ENCODE assay signal across 7 mouse cellular contexts in genomic region chr2:180894029-180894623, GRCm38 (mm10). TPM values are rescaled to one million over a fixed set of nuclear protein-coding genes. Genes with fewer than 3 reads are reported as not detected.
A peak's percentile ranks its signal among the peaks of the same experiment; 100 is the strongest.
DNase-seq lines count a peak whose midpoint lies in the region; ATAC-seq and TF ChIP-seq lines count a peak whose summit lies in the region.

No protein-coding gene starts in this region.

- H3K36me3 ChIP-seq in embryonic facial prominence, embryonic 12.5 days, result no peaks in the 10 kb centered on the region
- H3K36me3 ChIP-seq in hindbrain, embryonic 13.5 days, result 0 out of 2 replicates have a peak, but pooled peaks cover 3% of the 10 kb centered on the region
- H3K36me3 ChIP-seq in stomach, embryonic 15.5 days, result no peaks in the 10 kb centered on the region

- peaks cover 32% of the 10 kb centered on the region for H3K4me1 ChIP-seq in embryonic facial prominence, embryonic 12.5 days
- H3K4me1 ChIP-seq in hindbrain, embryonic 13.5 days (replicated peaks), result peaks cover 77% of the 10 kb centered on the region
- peaks cover 34% of the 10 kb centered on the region for H3K4me1 ChIP-seq in stomach, embryonic 15.5 days

- TF ChIP-seq CTCF in left cerebral cortex, adult 2 months (IDR thresholded peaks at IDR 0.05), result no peak

- intact Hi-C loops in left cerebral cortex, adult 2 months (cut with DNase I), result loop anchor here (1.0 to 10.0 kb wide), 2 partner anchors 69 to 309 kb away; partner anchors contain the start of genes Mrgbp and Ogfr

- peak; percentile 64 for DNase-seq in ES-CJ7 (ENCODE audit: low read depth, low spot score)
- DNase-seq in adrenal gland, postnatal 10 days, result peak; percentile 81
- DNase-seq in left cerebral cortex, adult 2 months (ENCODE audit: extremely low spot score in 1 of 2, low spot score in 2 of 2), result peak; percentile 54 to 59

- H3K9ac ChIP-seq in embryonic facial prominence, embryonic 12.5 days, result peak overlapping the region; percentile 42
- peak overlapping the region; percentile 100 for H3K9ac ChIP-seq in hindbrain, embryonic 13.5 days
- no peak overlapping the region for H3K9ac ChIP-seq in stomach, embryonic 15.5 days

- peaks cover 78% of the 10 kb centered on the region for H3K27me3 ChIP-seq in embryonic facial prominence, embryonic 12.5 days
- H3K27me3 ChIP-seq in hindbrain, embryonic 13.5 days, result peaks cover 20% of the 10 kb centered on the region
- peaks cover 79% of the 10 kb centered on the region for H3K27me3 ChIP-seq in stomach, embryonic 15.5 days (replicated peaks)

- under 1% methylated on average over 46 of the region's 57 CpGs for WGBS in embryonic facial prominence, embryonic 12.5 days
- WGBS in hindbrain, embryonic 13.5 days, result 1% methylated on average over 56 of the region's 57 CpGs
- WGBS in stomach, embryonic 15.5 days, result under 1% methylated on average over 57 of the region's 57 CpGs

- peak overlapping the region; percentile 65 for H3K4me2 ChIP-seq in embryonic facial prominence, embryonic 12.5 days (replicated peaks)
- peak overlapping the region; percentile 74 for H3K4me2 ChIP-seq in hindbrain, embryonic 13.5 days
- H3K4me2 ChIP-seq in stomach, embryonic 15.5 days, result peak overlapping the region; percentile 90

- no peak for ATAC-seq in embryonic facial prominence, embryonic 12.5 days (ENCODE audit: insufficient number of reproducible peaks, insufficient read depth, low FRiP score, low TSS enrichment)
- ATAC-seq in hindbrain, embryonic 13.5 days (ENCODE audit: low FRiP score), result peak; percentile 14
- ATAC-seq in megakaryocyte progenitor cell, adult 5-6 weeks (replicated peaks; ENCODE audit: poor library complexity), result peak; percentile 64
- ATAC-seq in stomach, embryonic 15.5 days (ENCODE audit: insufficient read depth, low FRiP score, low read depth), result no peak; the same call in 1 of the 2 replicates

- H3K9me3 ChIP-seq in embryonic facial prominence, embryonic 12.5 days, result no peaks in the 10 kb centered on the region
- H3K9me3 ChIP-seq in hindbrain, embryonic 13.5 days, result no peaks in the 10 kb centered on the region
- no peaks in the 10 kb centered on the region for H3K9me3 ChIP-seq in stomach, embryonic 15.5 days

- peak overlapping the region; percentile 47 for H3K4me3 ChIP-seq in embryonic facial prominence, embryonic 12.5 days
- peak overlapping the region; percentile 85 for H3K4me3 ChIP-seq in hindbrain, embryonic 13.5 days
- peak overlapping the region; percentile 68 for H3K4me3 ChIP-seq in left cerebral cortex, adult 2 months
- peak overlapping the region; percentile 44 for H3K4me3 ChIP-seq in stomach, embryonic 15.5 days (replicated peaks)

- peak overlapping the region; percentile 25; the same call in 1 of the 2 replicates for H3K27ac ChIP-seq in embryonic facial prominence, embryonic 12.5 days
- H3K27ac ChIP-seq in hindbrain, embryonic 13.5 days, result peak overlapping the region; percentile 100
- peak overlapping the region; percentile 99 for H3K27ac ChIP-seq in left cerebral cortex, adult 2 months
- no peak overlapping the region for H3K27ac ChIP-seq in stomach, embryonic 15.5 days

RNA-seq across cellular contexts. Expression of gene Ythdf1, which starts 26.6 kb away (rescaled TPM):
- 10 to 100 TPM; 44.8 to 55.9 TPM for total RNA-seq in adrenal gland, postnatal 10 days (2021)
- 71.3 and 72.6 TPM in 2 replicates for polyA plus RNA-seq in embryonic facial prominence, embryonic 12.5 days (2016; fragmentation: Nextera tagmentation; extraction: Ambion mirVana)
- polyA plus RNA-seq in hindbrain, embryonic 13.5 days (2015; fragmentation: Nextera tagmentation; extraction: Ambion mirVana), result 42.2 and 47.6 TPM in 2 replicates
- total RNA-seq in left cerebral cortex, adult 2 months (2021), result 10 to 100 TPM; 50.5 to 60.8 TPM
- total RNA-seq in megakaryocyte progenitor cell, adult 5-6 weeks (2015), result 69.2 and 75.6 TPM in 2 replicates
- 27.0 and 32.9 TPM in 2 replicates for total RNA-seq in megakaryocyte progenitor cell, adult 5-6 weeks (2017)
- 51.0 and 52.9 TPM in 2 replicates for polyA plus RNA-seq in stomach, embryonic 15.5 days (2015; fragmentation: Nextera tagmentation; extraction: Ambion mirVana)

RNA-seq across cellular contexts. Expression of gene Birc7, which starts 34.7 kb away (rescaled TPM):
- not detected for total RNA-seq in adrenal gland, postnatal 10 days (2021)
- polyA plus RNA-seq in embryonic facial prominence, embryonic 12.5 days (2016; fragmentation: Nextera tagmentation; extraction: Ambion mirVana), result 0.14 TPM in 1 of 2 replicates, not detected in the other
- polyA plus RNA-seq in hindbrain, embryonic 13.5 days (2015; fragmentation: Nextera tagmentation; extraction: Ambion mirVana), result 0.17 and 0.35 TPM in 2 replicates
- under 1 TPM in 1 of 2 experiments, not detected in 1; 0.23 TPM for total RNA-seq in left cerebral cortex, adult 2 months (2021)
- not detected in 2 replicates for total RNA-seq in megakaryocyte progenitor cell, adult 5-6 weeks (2015)
- total RNA-seq in megakaryocyte progenitor cell, adult 5-6 weeks (2017), result not detected in 2 replicates
- polyA plus RNA-seq in stomach, embryonic 15.5 days (2015; fragmentation: Nextera tagmentation; extraction: Ambion mirVana), result 0.14 TPM in 1 of 2 replicates, not detected in the other

Comparison
In these comparisons a context has a peak if more than half of its experiments do, and no peak if none do; other contexts are left out.
1. ATAC-seq: peak in hindbrain, embryonic 13.5 days (single experiment) and megakaryocyte progenitor cell, adult 5-6 weeks (single experiment); none in embryonic facial prominence, embryonic 12.5 days (single experiment) and stomach, embryonic 15.5 days (single experiment).
2. Peak in every context shown above with its lines, with median percentiles within 50 percentile points of each other: DNase-seq, H3K4me2 ChIP-seq and H3K4me3 ChIP-seq.